Mouse (Mus musculus) hindbrain, embryonic 16.5 days (tissue): ENCODE measurements at regions not wholly inside any gene's neighbourhood (a gene's known extent, or its start where the extent isn't known, plus 50 kb on each side); places are given as distances from the start of the nearest gene placed in this dataset.

Experiments
- ATAC-seq: fragments of 200-750 bp; cut with Nextera tagmentation; 2 replicates; pipeline ENCODE4 v1.8.0; 2017; ENCODE audit warnings: moderate TSS enrichment, moderate library complexity
- H3K27ac ChIP-seq: fragments of 300-500 bp; sonication (generic); 2 replicates; pipeline ENCODE4 v1.5.1; 2014; ENCODE audit warnings: low read depth, mild to moderate bottlenecking, control low read depth, low read length, moderate library complexity
- H3K27me3 ChIP-seq: fragments of 300-500 bp; sonication (generic); replicated peaks from 2 replicates; pipeline ENCODE4 v1.6.1; 2014; ENCODE audit warnings: low read length; ENCODE audit not compliant: control insufficient read depth, insufficient read depth
- H3K36me3 ChIP-seq: fragments of 300-500 bp; sonication (generic); 2 replicates; pipeline ENCODE4 v1.6.1; 2014; ENCODE audit warnings: mild to moderate bottlenecking, low read length, moderate library complexity, mixed read lengths; ENCODE audit not compliant: control insufficient read depth, insufficient read depth
- H3K4me1 ChIP-seq: fragments of 300-500 bp; sonication (generic); 2 replicates; pipeline ENCODE4 v1.6.1; 2014; ENCODE audit warnings: low read depth, low read length; ENCODE audit not compliant: control insufficient read depth, insufficient read depth
- H3K4me2 ChIP-seq: fragments of 300-500 bp; sonication (generic); 2 replicates; pipeline ENCODE4 v1.6.1; 2014; ENCODE audit warnings: mild to moderate bottlenecking, low read length, control low read depth, moderate library complexity
- H3K4me3 ChIP-seq: fragments of 300-500 bp; sonication (generic); 2 replicates; pipeline ENCODE4 v1.5.1; 2014; ENCODE audit warnings: mild to moderate bottlenecking, low read length, control low read depth, moderate library complexity
- H3K9ac ChIP-seq: fragments of 300-500 bp; sonication (generic); 2 replicates; pipeline ENCODE4 v1.6.1; 2014; ENCODE audit warnings: low read depth, mild to moderate bottlenecking, control low read depth, low read length, moderate library complexity
- H3K9me3 ChIP-seq: fragments of 300-500 bp; sonication (generic); 2 replicates; pipeline ENCODE4 v1.6.1; 2014; ENCODE audit warnings: mild to moderate bottlenecking, low read length, moderate library complexity; ENCODE audit not compliant: control insufficient read depth
- WGBS: fragments of 180-500 bp; shearing (Covaris S2); extraction: QIAGEN DNeasy Blood & Tissue Kit; methylation state at CpG from one replicate; pipeline ENCODE4 v1.1.7; 2014; 5-methylcytosine and 5-hydroxymethylcytosine counted together

GRCm38 (mm10) chr10:100746151-100746550 is 155.9 kb downstream of the 1700017N19Rik start:
- WGBS: 49% methylated on average over 7 of the region's 7 CpGs
- no peak overlapping the region for H3K4me3 ChIP-seq
- no peak overlapping the region for H3K4me2 ChIP-seq
- H3K27ac ChIP-seq: no peak overlapping the region
- no peaks in the 10 kb centered on the region for H3K27me3 ChIP-seq
- H3K4me1 ChIP-seq: no peaks in the 10 kb centered on the region
- no peaks in the 10 kb centered on the region for H3K9me3 ChIP-seq
- no peak for ATAC-seq
- H3K36me3 ChIP-seq: no peaks in the 10 kb centered on the region
- no peak overlapping the region for H3K9ac ChIP-seq

DNA sequence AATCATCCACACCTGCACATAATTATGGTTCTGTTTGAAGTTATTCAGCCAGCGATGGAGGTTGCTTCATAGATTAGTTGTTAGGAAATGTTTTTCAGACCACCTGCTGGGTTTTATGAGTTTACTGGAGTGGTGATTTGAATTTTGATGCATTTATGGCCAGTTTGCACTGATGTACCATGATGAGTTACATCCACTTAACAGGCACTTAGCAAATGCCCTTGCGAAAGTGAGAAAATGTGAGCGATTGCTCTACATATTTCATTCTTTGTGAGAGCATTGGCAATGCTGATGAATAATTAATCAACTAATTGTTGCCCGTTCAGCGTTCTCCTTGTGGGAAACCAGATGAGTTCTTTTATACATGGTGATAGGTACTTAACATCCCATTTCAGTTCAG is 164.7 kb downstream of the 1700017N19Rik start:
- H3K27me3 ChIP-seq: no peaks in the 10 kb centered on the region
- 55% methylated on average over 5 of the region's 5 CpGs for WGBS
- no peaks in the 10 kb centered on the region for H3K36me3 ChIP-seq
- ATAC-seq: no peak; the same call in 1 of the 2 replicates
- no peaks in the 10 kb centered on the region for H3K4me1 ChIP-seq
- H3K9me3 ChIP-seq: no peaks in the 10 kb centered on the region
- no peak overlapping the region for H3K9ac ChIP-seq
- H3K4me3 ChIP-seq: no peak overlapping the region
- no peak overlapping the region for H3K4me2 ChIP-seq
- no peak overlapping the region for H3K27ac ChIP-seq

DNA sequence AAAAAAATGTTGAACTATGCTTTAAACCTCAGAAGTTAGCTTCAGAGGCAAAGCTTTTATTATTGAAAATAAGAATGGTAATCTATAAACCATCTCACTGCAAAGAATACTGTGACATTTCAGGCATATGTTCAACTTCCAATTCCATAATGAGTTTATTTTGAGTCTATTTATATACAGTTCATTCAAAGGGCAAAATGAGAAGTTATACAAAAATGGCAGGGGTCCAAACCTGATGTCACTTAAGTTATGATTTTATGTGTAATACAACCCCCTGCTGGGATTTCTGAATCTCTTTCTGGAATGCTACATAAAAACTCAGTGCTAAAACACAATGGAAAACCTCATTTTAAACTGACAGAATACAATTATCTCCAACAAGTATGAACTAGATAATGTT is 184.0 kb downstream of the 1700017N19Rik start:
- no peak overlapping the region for H3K4me2 ChIP-seq
- H3K9ac ChIP-seq: no peak overlapping the region
- H3K4me1 ChIP-seq: no peaks in the 10 kb centered on the region
- no peak for ATAC-seq
- no peaks in the 10 kb centered on the region for H3K36me3 ChIP-seq
- H3K4me3 ChIP-seq: no peak overlapping the region
- H3K27me3 ChIP-seq: no peaks in the 10 kb centered on the region
- no peak overlapping the region for H3K27ac ChIP-seq
- H3K9me3 ChIP-seq: no peaks in the 10 kb centered on the region

DNA sequence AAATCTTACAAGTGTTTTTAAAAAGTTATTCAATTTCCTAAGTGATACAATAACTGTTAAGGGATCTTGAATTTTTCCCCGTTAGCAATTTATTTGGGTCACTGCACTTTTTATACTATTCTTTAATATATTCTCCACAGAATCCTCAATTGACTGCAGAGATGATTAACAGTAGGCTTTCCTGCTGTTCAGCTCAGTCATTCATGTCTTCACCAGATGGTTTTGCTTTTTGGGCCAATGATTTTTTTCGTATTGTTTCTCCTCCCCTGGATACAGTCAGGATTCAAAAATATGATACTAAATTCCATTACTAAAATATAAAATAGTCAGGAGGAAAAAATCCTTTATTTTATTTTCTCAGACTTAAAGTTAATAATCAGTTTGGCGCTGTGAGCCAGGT is 201.9 kb downstream of the 1700017N19Rik start:
- H3K9me3 ChIP-seq: no peaks in the 10 kb centered on the region
- H3K4me3 ChIP-seq: no peak overlapping the region
- H3K4me2 ChIP-seq: no peak overlapping the region
- peak; percentile 30; the same call in 1 of the 2 replicates for ATAC-seq
- WGBS: 47% methylated on average over 3 of the region's 3 CpGs
- no peaks in the 10 kb centered on the region for H3K27me3 ChIP-seq
- no peak overlapping the region for H3K27ac ChIP-seq
- H3K36me3 ChIP-seq: no peaks in the 10 kb centered on the region
- no peak overlapping the region for H3K9ac ChIP-seq
- H3K4me1 ChIP-seq: no peaks in the 10 kb centered on the region

DNA sequence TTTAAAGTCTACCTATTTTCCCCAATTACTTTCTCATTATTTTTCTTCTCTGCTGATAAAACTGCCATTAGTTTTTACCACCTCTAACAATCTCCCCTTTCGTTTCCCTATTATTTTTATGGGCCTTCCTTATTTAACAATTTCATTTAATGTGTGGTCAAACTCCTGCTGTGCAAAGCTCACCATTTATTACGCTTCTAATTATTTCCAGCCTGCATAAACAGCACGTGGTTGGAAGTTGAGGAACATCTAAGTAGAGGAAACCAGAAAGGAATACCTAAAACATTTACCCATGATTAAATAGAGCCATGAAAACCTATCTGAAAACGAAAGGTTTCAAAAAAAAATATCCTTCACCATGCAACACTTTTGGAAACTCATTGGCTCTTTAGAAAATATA is 202.3 kb downstream of the 1700017N19Rik start:
- no peak overlapping the region for H3K9ac ChIP-seq

DNA sequence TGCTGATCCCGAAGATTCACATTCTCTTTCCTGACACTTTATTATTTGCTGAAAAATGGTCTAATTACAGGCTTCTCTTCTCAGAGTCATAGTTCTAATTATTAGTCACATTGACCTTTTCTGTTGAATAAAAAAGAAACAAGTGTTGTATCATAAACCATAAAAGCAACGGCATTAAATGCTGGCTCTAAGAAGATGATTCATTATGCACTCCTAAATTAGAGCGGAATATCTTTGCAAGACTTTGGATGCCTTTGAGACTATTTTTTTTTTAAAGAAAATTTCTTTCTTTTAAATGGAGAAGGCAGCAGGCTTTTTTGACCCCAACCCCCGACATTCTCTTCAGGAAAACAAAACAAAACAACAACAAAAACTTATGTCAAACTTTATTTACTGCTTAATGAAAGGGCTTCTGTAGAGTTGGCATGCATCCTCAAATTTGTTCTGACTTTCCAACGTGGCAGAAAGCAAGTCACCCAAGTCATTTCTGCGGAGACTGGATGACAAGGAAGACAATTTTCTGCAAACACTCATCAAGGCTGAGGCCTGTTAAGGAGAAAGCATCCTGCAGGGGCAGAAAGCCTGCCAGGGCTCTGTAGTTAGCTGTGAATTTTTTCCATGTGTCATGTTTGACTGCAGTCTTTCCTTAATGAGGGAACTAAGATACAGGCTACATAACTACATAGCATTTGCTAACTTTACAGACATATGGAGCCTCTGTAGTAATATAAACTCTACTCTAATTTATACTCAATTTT is 205.1 kb downstream of the 1700017N19Rik start:
- H3K9ac ChIP-seq: no peak overlapping the region
- no peak overlapping the region for H3K4me3 ChIP-seq
- no peak overlapping the region for H3K27ac ChIP-seq
- H3K36me3 ChIP-seq: no peaks in the 10 kb centered on the region
- no peaks in the 10 kb centered on the region for H3K4me1 ChIP-seq
- no peak for ATAC-seq
- no peaks in the 10 kb centered on the region for H3K27me3 ChIP-seq
- 46% methylated on average over 6 of the region's 6 CpGs for WGBS
- H3K4me2 ChIP-seq: no peak overlapping the region
- no peaks in the 10 kb centered on the region for H3K9me3 ChIP-seq

More for the DNA sequence above, 202.3 kb downstream of the 1700017N19Rik start:
- Histone ChIP-seq H3K36me3 (no peaks in the 10 kb centered on the region), H3K27ac (no peak overlapping the region), H3K4me3 (no peak overlapping the region), H3K9me3 (no peaks in the 10 kb centered on the region), H3K27me3 (no peaks in the 10 kb centered on the region), H3K4me1 (no peaks in the 10 kb centered on the region), H3K4me2 (no peak overlapping the region)
- ATAC-seq: no peak
- WGBS: 45% methylated on average over 4 of the region's 4 CpGs

- H3K4me2 ChIP-seq: no peak overlapping the region
- H3K27ac ChIP-seq: no peak overlapping the region
- H3K4me3 ChIP-seq: no peak overlapping the region
- no peaks in the 10 kb centered on the region for H3K9me3 ChIP-seq
- H3K9ac ChIP-seq: no peak overlapping the region
- H3K4me1 ChIP-seq: no peaks in the 10 kb centered on the region
- H3K27me3 ChIP-seq: no peaks in the 10 kb centered on the region
- no peak for ATAC-seq
- WGBS: 82% methylated on average over 2 of the region's 2 CpGs
- no peaks in the 10 kb centered on the region for H3K36me3 ChIP-seq
These were observed 221.4 kb downstream of the 1700017N19Rik start for GRCm38 (mm10) chr10:100811639-100812038.

GRCm38 (mm10) chr10:100834794-100835193 is 244.5 kb downstream of the 1700017N19Rik start:
- no peaks in the 10 kb centered on the region for H3K9me3 ChIP-seq
- H3K4me3 ChIP-seq: no peak overlapping the region
- H3K36me3 ChIP-seq: no peaks in the 10 kb centered on the region
- no peak overlapping the region for H3K27ac ChIP-seq
- no peak overlapping the region for H3K4me2 ChIP-seq
- H3K27me3 ChIP-seq: no peaks in the 10 kb centered on the region
- 65% methylated on average over 4 of the region's 4 CpGs for WGBS
- no peak overlapping the region for H3K9ac ChIP-seq
- H3K4me1 ChIP-seq: no peaks in the 10 kb centered on the region
- no peak for ATAC-seq

DNA sequence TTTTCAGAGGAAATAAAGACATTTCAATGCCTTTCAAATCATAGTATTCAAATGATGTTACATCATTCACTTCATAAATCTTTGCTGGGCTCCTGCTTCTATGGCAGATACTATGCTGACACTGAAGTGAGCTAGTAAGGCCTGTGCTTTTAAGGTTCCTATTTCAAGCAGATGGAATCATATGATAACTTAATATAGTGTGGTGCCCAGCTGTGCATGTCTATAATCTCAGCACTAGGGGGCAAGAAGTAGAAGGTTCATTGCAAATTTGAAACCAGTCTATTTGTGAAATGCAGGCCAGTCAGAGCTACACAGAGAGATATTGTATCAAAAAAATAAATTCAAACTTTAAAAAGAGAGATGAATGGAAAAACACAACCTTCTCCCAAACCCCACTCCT is 262.9 kb downstream of the 1700017N19Rik start:
- H3K4me1 ChIP-seq: no peaks in the 10 kb centered on the region
- H3K9ac ChIP-seq: no peak overlapping the region
- H3K27ac ChIP-seq: no peak overlapping the region
- peaks cover 3% of the 10 kb centered on the region; the same call in 1 of the 2 replicates for H3K9me3 ChIP-seq
- H3K4me2 ChIP-seq: no peak overlapping the region
- no peak for ATAC-seq
- no peaks in the 10 kb centered on the region for H3K27me3 ChIP-seq
- H3K36me3 ChIP-seq: no peaks in the 10 kb centered on the region
- H3K4me3 ChIP-seq: no peak overlapping the region
